Mouse (Mus musculus) MEL (cell line): ENCODE results near the gene Vav3. TPM values are rescaled to one million over a fixed set of nuclear protein-coding genes. Genes with fewer than 3 reads are reported as not detected.

Source experiments
- DNase-seq: peaks from one replicate; pipeline ENCODE4 v3.0.0; 2011; ENCODE audit warnings: low read depth, low spot score
- H3K27ac ChIP-seq: 2 replicates; pipeline ENCODE4 v1.5.1; 2012; ENCODE audit warnings: low read depth, mild to moderate bottlenecking, control low read depth, low read length, moderate library complexity; ENCODE audit not compliant: control insufficient read depth
- H3K27me3 ChIP-seq, 2 experiments: fragments of 150-350 bp in 1 of 2; sonication (generic) in 1 of 2; 2 replicates each; pipeline ENCODE4 v1.6.1; 2012; ENCODE audit warnings: low read length in 2 of 2, mild to moderate bottlenecking in 2 of 2, improper control_type of control experiment in 1 of 2, moderate library complexity in 1 of 2; ENCODE audit not compliant: insufficient read depth in 2 of 2, control insufficient read depth in 1 of 2
- H3K36me3 ChIP-seq, 2 experiments: 2 replicates each; pipeline ENCODE4 v1.6.1; 2012 to 2014; ENCODE audit warnings: low read length in 2 of 2, improper control_type of control experiment in 1 of 2, inconsistent platforms in 1 of 2, mild to moderate bottlenecking in 1 of 2; ENCODE audit not compliant: insufficient read depth in 2 of 2, control insufficient read depth in 1 of 2
- H3K4me1 ChIP-seq, 2 experiments: fragments of 150-350 bp in 1 of 2; sonication (generic) in 1 of 2; 2 replicates each; pipeline ENCODE4 v1.6.1; 2012; ENCODE audit warnings: low read length in 2 of 2, improper control_type of control experiment in 1 of 2, mild to moderate bottlenecking in 1 of 2; ENCODE audit not compliant: insufficient read depth in 2 of 2, control insufficient read depth in 1 of 2
- H3K4me3 ChIP-seq, 2 experiments: fragments of 150-350 bp in 1 of 2; sonication (generic) in 1 of 2; 2 replicates each; pipeline ENCODE4 v1.5.1; 2012; ENCODE audit warnings: low read depth in 2 of 2, low read length in 2 of 2, mild to moderate bottlenecking in 2 of 2, moderate library complexity in 2 of 2, control low read depth in 1 of 2, improper control_type of control experiment in 1 of 2; ENCODE audit not compliant: control insufficient read depth in 1 of 2, insufficient read depth in 1 of 2
- H3K79me2 ChIP-seq: 2 replicates; pipeline ENCODE4 v1.6.1; 2012; ENCODE audit warnings: mild to moderate bottlenecking, low read length, moderate library complexity; ENCODE audit not compliant: control insufficient read depth, poor library complexity, insufficient read depth
- H3K9ac ChIP-seq: 2 replicates; pipeline ENCODE4 v1.6.1; 2012; ENCODE audit warnings: low read depth, mild to moderate bottlenecking, control low read depth, low read length, moderate library complexity; ENCODE audit not compliant: control insufficient read depth, poor library complexity, severe bottlenecking
- H3K9me3 ChIP-seq: fragments of 150-350 bp; sonication (generic); replicated peaks from 2 replicates; pipeline ENCODE4 v1.6.1; 2012; ENCODE audit warnings: mild to moderate bottlenecking, low read length, improper control_type of control experiment, moderate library complexity; ENCODE audit not compliant: insufficient read depth
- CHD2 ChIP-seq: IDR thresholded peaks from 2 replicates; pipeline ENCODE4 v1.6.1; 2011; ENCODE audit warnings: low read length, improper control_type of control experiment
- CTCF ChIP-seq, 3 experiments: IDR thresholded peaks in 2 of 3; conservative IDR thresholded peaks in 1 of 3; 2 replicates each; pipeline ENCODE4 v1.5.1; 2011 to 2012; ENCODE audit warnings: low read length in 3 of 3, low read depth in 2 of 3, mild to moderate bottlenecking in 2 of 3, improper control_type of control experiment in 1 of 3, inconsistent platforms in 1 of 3, mixed read lengths in 1 of 3, moderate library complexity in 1 of 3; ENCODE audit not compliant: control insufficient read depth in 1 of 3, insufficient read depth in 1 of 3, poor library complexity in 1 of 3, severe bottlenecking in 1 of 3
- EP300 ChIP-seq, 2 experiments: IDR thresholded peaks; 2 replicates each; pipeline ENCODE4 v1.6.1; 2011; ENCODE audit warnings: improper control_type of control experiment in 2 of 2, low read length in 2 of 2, low read depth in 1 of 2, mild to moderate bottlenecking in 1 of 2
- GATA1 ChIP-seq: IDR thresholded peaks from 2 replicates; pipeline ENCODE4 v1.6.1; 2011; ENCODE audit warnings: low read depth, low read length, improper control_type of control experiment
- HCFC1 ChIP-seq: IDR thresholded peaks from 2 replicates; pipeline ENCODE4 v1.6.1; 2012; ENCODE audit warnings: low read depth, mild to moderate bottlenecking, inconsistent platforms, low read length, improper control_type of control experiment, moderate library complexity
- JUND ChIP-seq: IDR thresholded peaks from 2 replicates; pipeline ENCODE4 v1.6.1; 2011; ENCODE audit warnings: low read depth, mild to moderate bottlenecking, improper control_type of control experiment, low read length
- MAX ChIP-seq: IDR thresholded peaks from 2 replicates; pipeline ENCODE4 v1.6.1; 2011; ENCODE audit warnings: low read length, improper control_type of control experiment
- MAZ ChIP-seq: IDR thresholded peaks from 2 replicates; pipeline ENCODE4 v1.6.1; 2012; ENCODE audit warnings: low read depth, mild to moderate bottlenecking, inconsistent platforms, low read length, improper control_type of control experiment
- MXI1 ChIP-seq: IDR thresholded peaks from 2 replicates; pipeline ENCODE4 v1.6.1; 2011; ENCODE audit warnings: mild to moderate bottlenecking, low read depth, low read length, improper control_type of control experiment
- MYC ChIP-seq: IDR thresholded peaks from 2 replicates; pipeline ENCODE4 v1.6.1; 2011; ENCODE audit warnings: low read depth, mild to moderate bottlenecking, low read length, improper control_type of control experiment, moderate library complexity
- POLR2AphosphoS5 ChIP-seq: IDR thresholded peaks from 2 replicates; pipeline ENCODE4 v1.6.1; 2012; ENCODE audit warnings: low read depth, borderline replicate concordance, mild to moderate bottlenecking, inconsistent platforms, low read length, moderate library complexity, mixed read lengths
- RCOR1 ChIP-seq: IDR thresholded peaks from 2 replicates; pipeline ENCODE4 v1.6.1; 2012; ENCODE audit warnings: low read depth, mild to moderate bottlenecking, inconsistent platforms, low read length, improper control_type of control experiment
- SIN3A ChIP-seq: IDR thresholded peaks from 2 replicates; pipeline ENCODE4 v1.6.1; 2012; ENCODE audit warnings: low read length, improper control_type of control experiment, inconsistent platforms
- SMC3 ChIP-seq: IDR thresholded peaks from 2 replicates; pipeline ENCODE4 v1.6.1; 2011; ENCODE audit warnings: low read depth, low read length, improper control_type of control experiment
- TBP ChIP-seq: IDR thresholded peaks from 2 replicates; pipeline ENCODE4 v1.8.0; 2011; ENCODE audit warnings: low read depth, low read length, improper control_type of control experiment
- USF2 ChIP-seq, 2 experiments: IDR thresholded peaks; 2 replicates each; pipeline ENCODE4 v1.6.1; 2011 to 2012; ENCODE audit warnings: improper control_type of control experiment in 2 of 2, low read length in 2 of 2, borderline replicate concordance in 1 of 2, inconsistent platforms in 1 of 2, low read depth in 1 of 2, mild to moderate bottlenecking in 1 of 2; ENCODE audit not compliant: insufficient read depth in 1 of 2
- ZC3H11A ChIP-seq: IDR thresholded peaks from 2 replicates; pipeline ENCODE4 v1.6.1; 2012; ENCODE audit warnings: low read depth, mild to moderate bottlenecking, inconsistent platforms, low read length, improper control_type of control experiment
- ZKSCAN1 ChIP-seq: IDR thresholded peaks from 2 replicates; pipeline ENCODE4 v1.6.1; 2012; ENCODE audit warnings: low read depth, mild to moderate bottlenecking, inconsistent platforms, low read length, improper control_type of control experiment, moderate library complexity
- ZMIZ1 ChIP-seq: IDR thresholded peaks from 2 replicates; pipeline ENCODE4 v1.6.1; 2012; ENCODE audit warnings: low read depth, mild to moderate bottlenecking, inconsistent platforms, low read length, improper control_type of control experiment, moderate library complexity
- polyA plus RNA-seq, 2 experiments: library from polyadenylated mRNA; stranded (reverse) in 1 of 2; unstranded in 1 of 2; fragments of >175 nt in 1 of 2; fragments of >200 nt in 1 of 2; gene quantifications; 2 replicates each; pipeline versions ENCODE4 v1.2.1 to v1.2.4; 2012; ENCODE audit warnings: low replicate concordance in 2 of 2, low read depth in 1 of 2; ENCODE audit not compliant: insufficient read length in 2 of 2, insufficient read depth in 1 of 2, missing spikeins in 1 of 2
- total RNA-seq: library from RNA; depleted of rRNA; stranded (reverse); fragments of 300-350 nt; gene quantifications from 2 replicates; pipeline ENCODE4 v1.2.3, GENCODE M21; 2012

Gene Vav3
- total and polyA plus RNA-seq, 3 experiments, result not detected

DNA sequence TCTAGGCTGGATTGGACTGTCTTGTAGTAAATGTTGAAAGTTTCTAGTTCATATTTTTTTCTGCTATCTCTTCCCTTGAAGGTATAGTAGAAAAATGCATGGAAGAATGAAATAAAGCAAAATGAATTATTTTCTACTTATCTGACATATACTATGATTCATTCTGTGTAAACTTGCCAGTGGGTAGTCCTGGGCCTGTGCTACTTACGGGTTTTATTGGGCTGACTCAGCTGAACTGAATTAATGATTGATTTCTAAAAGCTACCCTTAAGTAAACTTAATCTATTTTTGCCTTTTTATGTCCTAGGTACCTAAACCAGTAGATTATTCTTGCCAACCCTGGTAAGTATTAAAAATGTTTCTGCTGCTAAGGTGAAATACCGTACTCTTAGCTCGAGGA lies 311.0 kb downstream of the Vav3 start:
- H3K36me3 ChIP-seq, result no peaks in the 10 kb centered on the region
- H3K79me2 ChIP-seq, result no peaks in the 10 kb centered on the region
- no peak overlapping the region for H3K4me3 ChIP-seq
- H3K9me3 ChIP-seq, result no peaks in the 10 kb centered on the region
- no peak overlapping the region for H3K9ac ChIP-seq
- H3K4me1 ChIP-seq, result no peaks in the 10 kb centered on the region
- DNase-seq, result no peak
- TF ChIP-seq MXI1 (no peak), RCOR1 (no peak), MAZ (no peak), ZKSCAN1 (no peak), JUND (no peak)
- no peaks in the 10 kb centered on the region for H3K27me3 ChIP-seq
- H3K27ac ChIP-seq, result no peak overlapping the region

DNA sequence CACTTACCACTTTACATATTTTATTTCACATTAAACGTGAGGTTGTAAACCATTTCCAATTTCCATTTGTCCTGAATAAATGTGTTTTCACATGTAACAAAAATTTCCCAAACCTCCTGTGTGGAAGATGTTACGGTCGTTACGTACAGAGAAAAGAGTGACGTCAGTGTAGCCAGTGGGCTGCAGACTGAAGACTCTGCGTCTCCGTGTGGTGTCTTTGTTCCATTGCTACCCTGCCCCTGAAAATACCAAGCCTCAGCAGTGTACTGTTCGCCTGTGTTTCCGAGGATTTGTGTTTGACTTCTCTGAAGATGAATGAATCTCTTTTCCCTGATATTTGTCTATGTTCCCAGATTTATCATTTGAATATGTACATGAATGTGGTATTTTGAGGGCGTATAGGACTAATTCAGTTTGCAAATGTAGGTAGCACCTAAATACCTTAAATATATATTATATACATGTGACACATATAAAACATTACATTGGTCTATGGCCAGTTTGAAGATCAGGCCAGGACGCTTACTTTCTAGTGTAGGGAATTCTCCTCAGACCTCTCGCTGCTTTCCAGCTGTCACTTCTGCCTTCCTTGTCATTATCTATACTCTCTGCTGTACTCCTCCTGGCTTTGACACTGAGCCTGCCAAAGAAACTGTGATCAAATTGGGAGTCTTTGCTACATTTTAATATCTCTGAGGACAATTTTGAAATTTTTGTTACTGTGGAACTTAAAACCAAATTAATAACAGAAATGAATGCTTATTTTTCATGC lies 312.6 kb downstream of the Vav3 start:
- Histone ChIP-seq H3K4me3 (no peak overlapping the region), H3K4me1 (no peaks in the 10 kb centered on the region), H3K36me3 (no peaks in the 10 kb centered on the region), H3K9me3 (no peaks in the 10 kb centered on the region), H3K27me3 (no peaks in the 10 kb centered on the region), H3K27ac (no peak overlapping the region), H3K9ac (no peak overlapping the region), H3K79me2 (no peaks in the 10 kb centered on the region)
- DNase-seq, result no peak
- TF ChIP-seq TBP (no peak), EP300 (IDR thresholded peaks at IDR 0.05; ENCODE audit: low read depth in 1 of 2, low read length in 2 of 2) (no peak), MAX (no peak), USF2 (IDR thresholded peaks at IDR 0.05; ENCODE audit: borderline replicate concordance in 1 of 2, insufficient read depth in 1 of 2, low read depth in 1 of 2, low read length in 2 of 2) (no peak), CTCF (IDR thresholded peaks at IDR 0.05 in 2 of 3, conservative IDR thresholded peaks at IDR 0.05 in 1 of 3; ENCODE audit: control insufficient read depth in 1 of 3, insufficient read depth in 1 of 3, low read depth in 2 of 3, low read length in 3 of 3, poor library complexity in 1 of 3, severe bottlenecking in 1 of 3) (no peak), RCOR1 (no peak), POLR2AphosphoS5 (no peak), SMC3 (no peak), SIN3A (no peak), GATA1 (no peak), CHD2 (no peak), ZMIZ1 (no peak), ZC3H11A (no peak), HCFC1 (no peak), MYC (no peak)
